Mouse (Mus musculus) gastrocnemius, postnatal 36 days (tissue): ENCODE data around the gene Jak2. TPM values are rescaled to one million over a fixed set of nuclear protein-coding genes. Genes with fewer than 3 reads are reported as not detected.

Source experiments
- DNase-seq, 2 experiments: peaks; one replicate each; pipeline ENCODE4 v3.0.0; 2022
- intact Hi-C: fragments of 180-260 bp; cut with DNase I; formaldehyde crosslinking; loops from one replicate; pipeline ENCODE4 v1.15.1; 2025
- long read RNA-seq, 2 experiments: library from polyadenylated mRNA; stranded (forward); transcript quantifications; one replicate each; pipeline ENCODE4 v2.0.0; 2021
- total RNA-seq, 2 experiments: library from RNA; stranded (reverse); gene quantifications; 2 replicates each; pipeline ENCODE4 v1.2.3; 2021

Gene Jak2
- 10 to 100 TPM; 29.5 to 30.6 TPM for total RNA-seq
- long read RNA-seq, experiment 1, full-length matches to known transcripts: 7 of 17 reads
- long read RNA-seq, experiment 1, partial matches to known transcripts: 3 of 17 reads
- long read RNA-seq, experiment 1, other reads (novel, unspliced or antisense): 7 of 17 reads
- long read RNA-seq, experiment 2, full-length matches to known transcripts: 3 of 11 reads
- long read RNA-seq, experiment 2, partial matches to known transcripts: 3 of 11 reads
- long read RNA-seq, experiment 2, other reads (novel, unspliced or antisense): 5 of 11 reads

DNA sequence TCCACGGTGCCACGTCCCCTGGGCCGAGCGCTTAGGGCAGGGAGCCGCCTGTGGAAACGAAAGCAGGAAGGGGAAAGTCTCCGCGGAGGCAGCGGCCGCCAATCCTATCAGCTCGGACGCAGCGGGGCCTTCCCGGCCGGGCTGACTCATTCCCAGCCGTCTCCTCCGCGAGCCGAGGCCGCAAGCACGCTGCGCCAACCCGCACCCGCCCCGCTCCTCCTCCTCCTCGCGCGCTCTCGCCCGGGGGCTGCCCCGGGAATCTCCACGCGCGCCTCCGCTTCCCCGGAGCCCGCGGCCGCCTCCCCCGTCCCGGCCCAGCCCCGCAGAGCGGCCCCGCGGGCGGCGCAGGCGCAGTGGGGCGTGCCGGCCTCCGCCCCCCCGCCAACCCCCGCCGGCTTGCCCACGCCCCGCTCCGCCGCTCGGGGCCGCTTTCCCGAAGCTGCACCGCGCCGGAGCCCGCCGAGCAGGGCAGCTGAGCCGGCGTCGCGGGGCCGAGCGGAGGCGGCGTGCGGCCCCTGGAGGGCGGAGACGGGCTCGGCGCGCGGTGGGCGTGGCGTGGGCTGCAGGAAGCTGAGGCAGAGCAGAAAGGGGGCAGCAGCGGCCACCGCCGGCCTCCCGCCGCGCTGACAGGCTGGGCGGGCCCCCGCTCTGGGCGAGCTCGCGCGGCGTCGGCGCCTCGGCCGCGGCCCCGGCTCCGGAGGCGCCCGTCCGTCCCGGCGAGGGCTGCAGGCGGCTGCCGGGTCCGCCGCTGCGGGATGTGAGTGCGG is at the start of gene Jak2:
Gene Jak2 (plus strand): TSS at position 638 of the 767 bp plus-strand sequence.
- intact Hi-C loops: loop anchor here (5.0 kb wide), 1 partner anchor 149 kb away; the partner anchor contains the start of gene Rcl1
- peak; percentile 87 to 90 for DNase-seq

DNA sequence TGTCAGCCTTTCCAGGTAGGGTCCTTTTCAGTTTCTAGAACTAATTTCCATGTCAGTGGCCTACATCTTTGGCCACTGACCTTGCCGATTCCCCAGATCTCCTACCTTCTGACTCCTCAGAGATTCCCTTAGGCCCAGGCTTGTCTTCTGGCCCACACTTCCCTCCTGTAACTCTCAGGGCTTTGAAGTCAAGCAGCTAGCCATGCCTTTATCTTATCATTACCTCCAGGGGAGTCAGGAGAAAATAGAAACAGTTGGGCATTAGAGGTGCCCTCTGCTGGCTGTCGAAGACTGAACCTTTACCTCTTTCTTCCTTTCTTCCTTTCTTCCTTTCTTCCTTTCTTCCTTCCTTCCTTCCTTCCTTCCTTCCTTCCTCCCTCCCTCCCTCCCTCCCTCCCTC is 48.3 kb upstream of the Jak2 start:
- intact Hi-C loops: no loop called here
- no peak for DNase-seq

DNA sequence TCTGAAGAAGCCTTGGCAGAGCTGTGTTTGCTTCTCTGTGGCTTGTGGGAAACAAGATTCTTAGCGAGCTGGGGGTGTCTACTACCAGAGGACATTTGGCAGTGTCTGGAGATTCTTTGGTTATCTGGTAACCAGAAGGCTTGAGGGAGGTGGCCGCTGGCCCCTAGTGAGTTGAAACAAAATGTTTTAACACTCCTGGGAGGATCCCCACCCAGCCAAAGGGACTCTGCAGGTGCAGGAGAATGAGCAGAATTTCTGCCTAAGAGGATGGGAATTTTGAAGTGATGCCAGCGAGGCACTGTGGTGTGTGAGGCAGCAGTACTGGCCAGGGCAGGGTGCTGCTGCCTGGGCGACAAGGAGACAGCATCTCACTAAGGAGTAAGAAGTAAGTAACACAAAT is 47.0 kb upstream of the Jak2 start:
- intact Hi-C loops: no loop called here
- DNase-seq: no peak

DNA sequence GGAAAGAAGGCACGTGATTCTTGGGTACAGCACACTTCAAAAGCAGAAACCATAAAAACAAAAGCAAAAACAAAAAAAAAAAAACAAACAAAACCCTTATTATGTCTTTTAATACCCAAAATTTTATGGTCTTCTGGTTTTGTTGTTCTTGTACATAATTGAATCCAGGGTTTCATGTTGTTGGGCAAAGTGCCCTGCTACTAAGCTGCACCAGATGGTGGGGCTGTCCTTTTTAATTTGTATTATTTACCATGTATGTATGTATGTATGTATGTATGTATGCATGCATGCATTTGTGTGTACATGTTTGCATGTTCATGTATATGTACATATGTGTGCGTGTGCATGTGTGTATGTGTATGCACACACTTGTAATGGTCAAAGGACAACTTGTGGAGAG is 46.4 kb upstream of the Jak2 start:
- DNase-seq: no peak
- intact Hi-C loops: no loop called here

DNA sequence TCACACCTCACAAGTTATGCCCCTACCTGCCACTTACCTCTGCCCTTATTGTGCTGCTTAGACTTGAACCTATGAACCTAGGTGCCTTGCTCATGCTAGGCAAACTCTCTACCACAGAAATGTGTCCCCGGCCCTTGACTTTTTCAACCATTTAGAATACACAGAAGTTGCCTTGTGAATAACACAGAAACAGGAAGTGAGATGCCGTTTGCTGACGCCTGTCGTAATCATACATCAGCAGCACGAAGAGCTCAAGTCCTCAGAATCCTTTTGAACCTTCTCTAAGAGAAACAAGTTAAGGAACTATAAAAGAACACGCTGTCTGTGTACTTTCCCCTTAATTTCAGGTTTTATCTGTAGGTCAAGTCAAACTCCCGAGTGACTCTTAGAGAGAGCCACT is 41.7 kb upstream of the Jak2 start:
- DNase-seq: no peak
- intact Hi-C loops: no loop called here

DNA sequence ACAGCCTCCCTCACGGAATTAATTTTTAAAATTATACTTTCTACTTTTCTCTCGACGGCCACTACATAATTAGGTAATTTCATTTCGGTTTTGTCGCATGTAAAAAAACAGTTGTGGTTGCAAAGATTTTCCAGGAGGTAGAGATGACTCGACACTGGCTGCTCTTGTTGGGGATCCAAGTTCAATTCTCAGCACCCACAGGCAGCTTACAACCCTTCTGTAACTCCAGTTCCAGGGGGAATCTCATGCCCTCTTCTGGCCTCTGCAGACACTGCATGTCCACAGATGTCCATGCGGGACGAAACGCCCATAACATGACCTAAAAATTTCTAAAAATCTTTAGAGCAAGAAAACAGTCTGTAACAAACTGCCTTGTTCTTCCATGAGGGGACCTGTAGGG is 41.3 kb upstream of the Jak2 start:
- intact Hi-C loops: no loop called here
- no peak for DNase-seq

DNA sequence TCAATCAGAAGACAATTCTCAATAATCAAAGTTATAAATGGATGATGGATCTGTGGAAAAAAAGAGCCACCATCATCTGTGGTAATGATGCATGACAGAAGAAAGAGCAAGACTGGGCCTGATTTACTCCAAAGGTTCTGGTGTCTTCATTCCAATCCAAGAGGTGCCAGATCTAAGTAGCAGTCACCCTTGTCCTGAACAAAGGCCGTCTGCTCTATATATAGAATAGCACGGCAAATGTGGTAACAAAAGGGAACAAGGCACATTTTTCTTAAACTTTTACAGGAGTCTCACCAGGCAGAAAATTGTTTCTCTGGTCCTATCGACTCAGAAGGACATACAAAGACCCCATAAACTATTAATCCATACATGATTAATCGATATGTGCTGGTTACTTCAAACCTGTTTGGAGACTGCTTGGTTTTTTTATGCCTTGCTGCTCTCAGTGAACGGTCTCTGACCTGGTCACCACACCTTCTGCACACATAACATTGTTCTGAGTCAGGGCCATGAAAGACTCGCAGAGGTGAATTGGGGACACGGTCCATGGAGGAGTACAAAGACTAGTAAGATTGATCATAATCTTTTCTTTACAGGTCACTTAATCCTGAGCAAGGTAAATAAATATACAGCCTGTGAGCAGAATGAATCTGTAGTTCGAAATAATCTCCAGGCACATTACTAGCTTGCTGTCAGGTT is 35.7 kb upstream of the Jak2 start:
- DNase-seq: no peak
- intact Hi-C loops: no loop called here

DNA sequence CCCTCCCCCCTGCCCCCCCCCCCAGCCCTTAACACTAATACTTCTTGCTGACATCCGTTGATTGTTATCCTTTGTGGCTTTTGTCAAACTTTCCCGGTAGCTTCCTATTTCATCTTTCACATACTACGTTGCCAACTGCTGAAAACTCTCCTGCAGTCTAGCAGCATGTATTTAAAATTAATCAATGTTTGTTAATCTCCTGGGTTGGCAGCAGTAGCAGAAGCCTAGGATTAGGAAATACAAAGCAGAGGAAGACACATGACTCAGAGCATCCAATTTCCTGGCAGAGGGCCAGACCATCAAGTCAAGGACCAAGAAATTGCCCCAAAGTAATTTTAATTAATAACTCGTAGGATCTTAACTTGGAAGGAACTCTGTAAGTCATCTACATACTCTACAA is 29.8 kb upstream of the Jak2 start:
- DNase-seq: no peak
- intact Hi-C loops: no loop called here

DNA sequence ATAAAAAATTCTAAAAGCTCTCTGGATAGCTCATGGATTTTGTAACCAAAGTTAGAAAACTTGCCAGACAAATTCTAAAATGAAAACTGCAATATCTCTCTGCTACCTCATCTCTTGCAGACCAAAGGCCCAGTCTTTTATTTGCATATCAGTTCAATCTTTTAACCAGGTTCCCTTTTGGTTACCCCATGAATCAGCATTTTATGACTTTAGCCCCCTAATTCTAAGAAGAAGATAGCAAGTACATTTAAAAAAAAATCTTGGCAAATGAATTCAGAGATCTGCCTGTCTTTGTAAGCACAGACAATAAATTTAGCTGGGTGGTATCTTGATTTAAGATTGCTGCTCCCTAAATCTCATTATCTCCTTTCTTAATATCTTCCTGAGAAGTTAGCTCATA is 26.7 kb upstream of the Jak2 start:
- no peak for DNase-seq
- intact Hi-C loops: no loop called here

DNA sequence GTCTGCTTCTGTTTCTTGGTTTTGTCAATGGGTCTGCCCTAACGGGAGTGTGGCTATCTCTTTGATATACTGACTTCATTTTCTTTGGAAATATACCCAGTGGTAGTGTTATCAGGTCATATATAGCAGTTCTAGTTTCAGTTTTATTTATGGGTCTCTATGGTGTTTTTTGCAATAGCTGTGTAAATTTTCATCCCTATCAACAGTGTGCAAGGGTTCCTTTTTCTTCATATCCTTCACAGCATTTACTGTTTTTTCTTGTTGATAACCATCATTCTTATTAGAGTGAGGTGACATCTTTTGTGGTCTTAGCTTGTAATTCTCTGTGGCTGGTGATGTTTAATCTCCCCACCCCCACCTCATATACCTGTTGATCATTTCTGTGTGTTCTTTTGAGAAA is 24.6 kb upstream of the Jak2 start:
- DNase-seq: no peak
- intact Hi-C loops: no loop called here

DNA sequence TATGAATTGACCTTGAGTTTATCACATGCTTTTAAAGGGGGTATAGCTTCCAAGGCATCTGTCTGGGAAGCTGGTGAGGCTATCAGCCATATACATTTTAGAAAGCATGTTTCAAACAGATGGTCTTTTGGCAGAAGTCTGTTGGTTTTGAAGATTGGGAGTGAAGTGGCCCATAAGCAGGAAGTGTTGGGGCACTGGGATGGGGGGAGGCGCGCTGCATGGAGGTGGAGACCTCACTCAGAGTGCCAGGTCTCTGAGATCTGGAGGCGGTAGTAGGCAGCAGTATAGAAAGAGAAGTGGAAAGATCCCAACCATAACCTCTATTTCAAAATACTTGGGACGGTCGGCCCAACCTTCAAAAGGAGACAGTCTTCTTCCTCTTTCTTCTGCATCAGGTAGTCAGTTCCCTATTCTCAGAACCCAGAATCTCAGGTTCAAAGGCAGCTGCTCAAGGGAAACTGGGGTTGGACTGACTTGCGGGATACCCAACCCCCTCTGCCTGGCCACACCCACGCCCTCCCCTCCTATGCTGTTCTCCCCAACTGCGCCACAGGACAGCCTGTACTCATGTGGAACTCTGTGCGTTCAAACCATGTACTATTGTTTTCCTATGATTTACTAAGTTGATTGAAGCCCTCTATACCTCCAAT is 23.6 kb upstream of the Jak2 start:
- DNase-seq: no peak
- intact Hi-C loops: no loop called here

DNA sequence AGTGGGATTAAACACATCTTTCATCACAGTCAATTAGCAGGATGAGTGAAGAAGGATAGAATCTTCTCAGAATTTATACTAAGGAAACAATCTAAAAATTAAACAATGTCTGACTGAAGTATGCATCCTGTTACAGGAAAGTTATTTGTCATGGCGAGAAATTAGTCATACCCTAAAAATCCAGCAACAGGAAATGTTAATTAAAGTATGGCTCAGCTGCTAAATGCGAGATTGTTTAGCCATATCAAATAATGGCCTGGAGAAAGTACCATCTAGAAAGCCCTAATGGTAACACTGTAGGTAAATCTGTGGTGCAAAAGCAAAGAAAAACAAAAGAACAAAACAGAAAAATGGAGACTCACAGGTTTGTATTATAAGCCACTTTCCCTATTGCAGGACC is 22.6 kb upstream of the Jak2 start:
- intact Hi-C loops: no loop called here
- no peak for DNase-seq

DNA sequence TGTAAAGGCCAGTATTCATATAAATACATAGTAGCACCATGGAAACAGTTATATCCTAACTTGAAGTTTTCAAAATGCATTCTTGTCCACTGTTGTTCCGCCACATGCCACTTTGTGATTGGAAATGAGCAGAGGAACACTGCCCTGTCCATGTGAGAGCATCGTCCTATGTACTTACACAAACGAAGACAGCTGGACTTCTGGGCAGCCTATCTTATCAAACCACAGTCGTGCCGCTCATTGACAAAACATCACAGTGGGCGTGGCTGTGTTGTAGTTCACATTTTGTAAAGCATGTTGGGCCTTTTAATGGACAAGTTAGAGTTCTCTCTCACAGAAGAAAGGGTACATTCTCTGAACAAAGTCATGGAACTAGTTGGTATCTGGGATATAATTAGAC is 18.9 kb upstream of the Jak2 start:
- intact Hi-C loops: no loop called here
- no peak for DNase-seq

DNA sequence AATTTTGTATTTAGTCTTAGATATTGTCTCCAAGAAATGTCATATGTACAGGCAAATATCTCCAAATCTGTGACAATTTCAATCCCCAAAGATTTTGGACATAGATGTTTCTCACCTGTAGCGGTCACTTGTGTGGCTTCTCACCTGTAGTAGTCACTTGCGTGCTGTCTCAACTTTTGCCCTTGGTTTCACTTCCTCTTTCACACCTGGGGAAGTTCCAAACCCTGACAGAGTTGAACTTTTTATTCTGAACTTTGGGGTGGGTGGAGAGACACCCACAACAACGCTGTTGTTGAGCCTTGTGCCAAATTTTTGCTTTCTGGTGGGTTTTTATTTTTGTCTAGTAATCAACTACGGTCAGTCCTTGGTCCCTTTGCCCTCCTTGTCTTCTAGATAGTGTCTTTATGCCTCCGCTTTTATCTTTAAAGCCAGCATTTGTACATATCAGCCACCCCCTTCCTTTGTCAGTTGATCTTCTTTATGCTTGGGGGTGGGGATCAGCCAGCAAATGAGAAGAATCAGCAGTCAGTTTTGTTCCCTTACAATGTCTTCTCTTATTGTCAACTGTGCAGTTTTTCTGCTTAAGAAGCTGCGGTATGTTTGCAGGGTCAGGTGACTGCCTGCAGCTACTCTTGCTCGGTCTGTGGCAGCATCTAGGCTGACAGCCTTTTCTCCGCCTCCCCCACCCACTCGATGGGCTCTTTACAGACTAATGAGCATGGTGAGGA is 14.8 kb upstream of the Jak2 start:
- intact Hi-C loops: no loop called here
- no peak for DNase-seq

DNA sequence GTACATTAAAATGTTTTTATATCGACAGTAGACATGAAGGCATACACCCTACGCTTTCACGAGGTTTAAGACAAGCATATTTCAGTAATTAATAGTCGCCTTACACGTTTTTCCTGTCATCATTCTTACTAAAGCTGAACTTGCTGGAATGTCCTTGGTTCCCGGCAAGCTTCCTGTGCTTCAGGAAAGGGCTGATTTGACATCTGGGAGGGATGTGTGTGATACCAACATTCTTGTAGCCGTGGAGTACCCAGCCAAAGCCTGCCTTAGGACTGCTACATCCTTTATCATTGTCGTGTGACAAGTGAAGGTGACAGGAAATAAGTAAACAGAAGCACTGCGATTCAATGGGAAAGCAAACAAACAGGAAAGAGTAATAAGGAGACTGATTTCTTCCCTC is 13.5 kb upstream of the Jak2 start:
- intact Hi-C loops: no loop called here
- no peak for DNase-seq

DNA sequence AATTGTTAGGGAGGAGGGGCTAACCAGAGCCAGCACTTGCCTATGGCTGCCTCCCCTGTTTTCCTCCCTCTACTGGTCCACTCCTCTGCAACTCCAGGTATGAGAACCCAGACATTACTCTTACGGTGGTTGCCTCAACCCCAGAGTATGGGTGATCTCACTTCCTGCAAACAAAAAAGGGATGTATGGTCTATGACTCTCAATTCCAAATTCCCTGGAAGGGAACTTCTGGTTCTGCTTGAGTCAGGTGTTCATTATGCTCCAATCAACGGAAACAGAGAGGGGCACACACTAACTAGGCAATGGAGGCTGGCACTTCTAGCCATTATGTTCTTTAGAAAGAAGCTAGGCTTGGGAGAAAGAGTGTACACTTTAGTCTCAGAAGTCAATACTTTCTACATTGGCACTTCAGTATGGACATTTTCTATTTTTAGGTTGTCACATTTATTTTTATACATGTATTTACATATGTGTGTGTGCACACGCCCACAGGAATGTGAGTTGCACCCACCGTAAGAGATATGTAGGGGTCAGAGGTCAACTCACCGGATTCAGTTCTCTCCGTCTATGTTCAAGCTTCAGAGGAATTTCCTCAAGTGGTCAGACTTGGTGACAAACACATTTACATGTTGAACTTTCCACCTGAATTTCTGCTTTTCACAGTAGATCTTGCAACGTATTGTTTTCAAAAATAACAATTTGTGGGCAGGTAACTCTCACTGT is 12.0 kb upstream of the Jak2 start:
- no peak for DNase-seq
- intact Hi-C loops: loop anchor here (10.0 kb wide), 1 partner anchor 115 kb away; no protein-coding TSS in a partner anchor

DNA sequence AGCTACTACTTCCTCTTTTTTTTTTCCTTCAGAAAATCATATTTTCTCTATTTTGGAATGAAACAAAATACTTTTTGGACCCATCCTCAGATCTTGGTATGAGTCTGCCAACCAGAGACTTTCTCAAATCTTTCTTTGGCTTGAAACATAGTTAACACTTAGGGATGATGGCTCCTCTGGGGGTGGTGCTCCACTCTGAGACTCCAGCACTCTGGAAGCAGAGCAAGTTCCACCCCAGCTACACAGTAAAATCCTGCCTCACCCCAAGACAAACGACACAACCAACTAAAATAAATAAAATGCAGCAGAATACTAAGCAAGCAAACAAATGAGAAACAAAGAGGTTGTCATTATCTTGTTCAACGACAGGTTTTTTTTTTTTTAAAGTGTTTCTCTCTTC is 11.0 kb upstream of the Jak2 start:
- DNase-seq: no peak
- intact Hi-C loops: loop anchor here (10.0 kb wide), 1 partner anchor 116 kb away; no protein-coding TSS in a partner anchor

DNA sequence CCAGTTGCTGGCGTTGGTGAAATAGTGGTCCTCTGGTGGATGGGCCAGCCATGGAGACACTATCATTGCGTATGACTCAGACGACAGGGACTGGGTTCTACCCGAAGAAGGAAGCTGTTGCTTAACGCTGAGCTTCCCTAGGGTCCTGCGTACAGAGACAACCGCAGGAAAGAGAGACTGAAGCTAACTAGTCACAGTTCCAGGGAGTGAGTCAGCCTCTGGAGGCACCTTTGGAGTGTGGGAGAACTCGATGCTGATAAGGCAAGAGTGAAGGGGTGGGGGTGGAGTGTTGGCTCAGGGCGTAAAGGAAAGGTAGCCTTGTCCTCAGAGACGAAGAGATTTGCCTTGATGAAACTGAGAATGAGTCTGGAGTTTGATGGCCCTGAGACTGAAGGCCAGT is 10.0 kb upstream of the Jak2 start:
- intact Hi-C loops: loop anchor here (10.0 kb wide), 1 partner anchor 117 kb away; no protein-coding TSS in a partner anchor
- no peak for DNase-seq

DNA sequence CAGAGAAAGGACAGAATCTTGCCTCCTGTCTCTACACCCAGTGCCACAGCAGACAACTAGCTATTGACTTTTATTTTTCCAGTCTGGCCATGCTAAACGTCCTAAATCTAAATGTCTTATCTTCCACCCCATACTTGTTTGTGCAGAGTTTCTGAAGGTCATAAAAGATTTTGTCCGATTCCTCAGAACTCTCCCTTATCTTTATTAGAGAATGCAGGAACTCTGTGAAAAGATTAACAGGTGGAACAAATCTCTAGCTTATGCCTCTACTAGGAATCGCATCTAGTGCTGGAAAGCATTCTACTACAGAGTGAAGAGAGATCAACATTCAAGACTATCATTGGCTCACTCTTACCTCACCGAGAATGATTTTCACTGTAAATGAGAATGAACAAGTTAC is 1.7 kb upstream of the Jak2 start:
- DNase-seq: no peak
- intact Hi-C loops: loop anchor here (5.0 to 10.0 kb wide), 2 partner anchors 125 to 148 kb away; partner anchors contain the start of gene Rcl1
